Mouse (Mus musculus): ENCODE results near the gene Fbxo47. TPM values are rescaled to one million over a fixed set of nuclear protein-coding genes. Genes with fewer than 3 reads are reported as not detected.

The Fbxo47 gene
- polyA plus RNA-seq (2014; fragmentation: Illumina TruSeq; extraction: RNeasy Lipid Tissue Mini Kit (QIAGEN cat#74804); ENCODE audit: low read depth, low replicate concordance), result 34.0 TPM

GRCm38 (mm10) chr11:97883918-97884600, at the start of gene Fbxo47:
Gene Fbxo47 (minus strand): TSS chr11:97884154.

GRCm38 (mm10) chr11:97840539-97840954, 43.4 kb downstream of the Fbxo47 start, which contains the start of gene B230217C12Rik:
Gene B230217C12Rik (plus strand): TSS chr11:97840780.

Other genes with a start within 250 kb of the Fbxo47 start
- gene Mllt6, start 220.7 kb downstream of the Fbxo47 start, polyA plus RNA-seq (2014; fragmentation: Illumina TruSeq; extraction: RNeasy Lipid Tissue Mini Kit (QIAGEN cat#74804); ENCODE audit: low read depth, low replicate concordance), result 2.0 TPM
- 2.2 TPM for gene Cisd3, start 198.3 kb downstream of the Fbxo47 start, polyA plus RNA-seq (2014; fragmentation: Illumina TruSeq; extraction: RNeasy Lipid Tissue Mini Kit (QIAGEN cat#74804); ENCODE audit: low read depth, low replicate concordance)
- gene Pcgf2, start 183.7 kb downstream of the Fbxo47 start, polyA plus RNA-seq (2014; fragmentation: Illumina TruSeq; extraction: RNeasy Lipid Tissue Mini Kit (QIAGEN cat#74804); ENCODE audit: low read depth, low replicate concordance), result 0.76 TPM
- gene Psmb3, start 180.8 kb downstream of the Fbxo47 start, polyA plus RNA-seq (2014; fragmentation: Illumina TruSeq; extraction: RNeasy Lipid Tissue Mini Kit (QIAGEN cat#74804); ENCODE audit: low read depth, low replicate concordance), result 7.3 TPM
- 1.6 TPM for gene Pip4k2b, start 139.4 kb downstream of the Fbxo47 start, polyA plus RNA-seq (2014; fragmentation: Illumina TruSeq; extraction: RNeasy Lipid Tissue Mini Kit (QIAGEN cat#74804); ENCODE audit: low read depth, low replicate concordance)
- gene Cwc25, start 117.6 kb downstream of the Fbxo47 start, polyA plus RNA-seq (2014; fragmentation: Illumina TruSeq; extraction: RNeasy Lipid Tissue Mini Kit (QIAGEN cat#74804); ENCODE audit: low read depth, low replicate concordance), result 8.3 TPM
- gene 1700001P01Rik, start 108.2 kb downstream of the Fbxo47 start, polyA plus RNA-seq (2014; fragmentation: Illumina TruSeq; extraction: RNeasy Lipid Tissue Mini Kit (QIAGEN cat#74804); ENCODE audit: low read depth, low replicate concordance), result 13.8 TPM
- gene Rpl23, start 101.7 kb downstream of the Fbxo47 start, polyA plus RNA-seq (2014; fragmentation: Illumina TruSeq; extraction: RNeasy Lipid Tissue Mini Kit (QIAGEN cat#74804); ENCODE audit: low read depth, low replicate concordance), result 677 TPM
- 8.6 TPM for gene Lasp1, start 85.2 kb downstream of the Fbxo47 start, polyA plus RNA-seq (2014; fragmentation: Illumina TruSeq; extraction: RNeasy Lipid Tissue Mini Kit (QIAGEN cat#74804); ENCODE audit: low read depth, low replicate concordance)
- gene B230217C12Rik, start 43.4 kb downstream of the Fbxo47 start, polyA plus RNA-seq (2014; fragmentation: Illumina TruSeq; extraction: RNeasy Lipid Tissue Mini Kit (QIAGEN cat#74804); ENCODE audit: low read depth, low replicate concordance), result 3.0 TPM
- 2.4 TPM for gene Plxdc1, start 102.3 kb upstream of the Fbxo47 start, polyA plus RNA-seq (2014; fragmentation: Illumina TruSeq; extraction: RNeasy Lipid Tissue Mini Kit (QIAGEN cat#74804); ENCODE audit: low read depth, low replicate concordance)
- gene Arl5c, start 112.0 kb upstream of the Fbxo47 start, polyA plus RNA-seq (2014; fragmentation: Illumina TruSeq; extraction: RNeasy Lipid Tissue Mini Kit (QIAGEN cat#74804); ENCODE audit: low read depth, low replicate concordance), result 0.27 TPM
- 2.3 TPM for gene Cacnb1, start 138.9 kb upstream of the Fbxo47 start, polyA plus RNA-seq (2014; fragmentation: Illumina TruSeq; extraction: RNeasy Lipid Tissue Mini Kit (QIAGEN cat#74804); ENCODE audit: low read depth, low replicate concordance)
- gene Rpl19, start 142.6 kb upstream of the Fbxo47 start, polyA plus RNA-seq (2014; fragmentation: Illumina TruSeq; extraction: RNeasy Lipid Tissue Mini Kit (QIAGEN cat#74804); ENCODE audit: low read depth, low replicate concordance), result 55.1 TPM
- gene Stac2, start 169.3 kb upstream of the Fbxo47 start, polyA plus RNA-seq (2014; fragmentation: Illumina TruSeq; extraction: RNeasy Lipid Tissue Mini Kit (QIAGEN cat#74804); ENCODE audit: low read depth, low replicate concordance), result 0.64 TPM

Data from testis, adult 10 weeks (tissue).